28 mouse cellular contexts compared by ENCODE assay signal in the genomic region with DNA sequence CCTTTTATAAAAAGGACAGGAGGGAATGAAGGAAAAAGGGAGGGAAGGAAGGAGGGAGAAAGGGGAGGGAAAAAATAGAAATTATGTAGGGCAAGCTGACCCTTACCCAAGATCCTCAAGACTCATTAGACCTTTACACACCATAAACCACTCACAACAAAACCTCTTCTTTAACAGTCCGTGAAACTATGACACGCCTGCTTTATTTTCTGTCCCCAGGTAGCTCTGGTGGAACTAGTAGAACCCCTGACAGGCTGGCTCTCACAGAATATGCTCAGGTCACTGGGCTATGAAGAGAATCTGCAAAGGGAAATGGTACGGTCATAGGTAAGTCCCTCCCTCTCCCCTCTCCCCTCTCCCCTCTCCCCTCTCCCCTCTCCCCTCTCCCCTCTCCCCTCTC.
"Had no signal": no experiment of that assay in that cellular context is flagged by ENCODE, and none has a peak within 500 bp of the region (broad histone marks: within the 10 kb centered on the region; RNA-seq: fewer than 3 reads in every experiment).

No protein-coding gene starts in this region.

- H3K36me3 ChIP-seq: embryonic facial prominence, embryonic 10.5 days; embryonic facial prominence, embryonic 12.5 days; embryonic facial prominence, embryonic 13.5 days; embryonic facial prominence, embryonic 15.5 days; forebrain, embryonic 10.5 days; forebrain, embryonic 12.5 days; forebrain, embryonic 15.5 days had no signal

- H3K27me3 ChIP-seq: embryonic facial prominence, embryonic 12.5 days; embryonic facial prominence, embryonic 13.5 days; embryonic facial prominence, embryonic 15.5 days; forebrain, embryonic 12.5 days; forebrain, embryonic 13.5 days; forebrain, embryonic 15.5 days had no signal

- H3K9me3 ChIP-seq: embryonic facial prominence, embryonic 10.5 days; embryonic facial prominence, embryonic 12.5 days; embryonic facial prominence, embryonic 13.5 days; embryonic facial prominence, embryonic 15.5 days; forebrain, embryonic 10.5 days; forebrain, embryonic 12.5 days; forebrain, embryonic 13.5 days; forebrain, embryonic 15.5 days had no signal

- H3K4me1 ChIP-seq: embryonic facial prominence, embryonic 12.5 days; embryonic facial prominence, embryonic 13.5 days; forebrain, embryonic 12.5 days; forebrain, embryonic 15.5 days had no signal

- H3K27ac ChIP-seq: embryonic facial prominence, embryonic 10.5 days; embryonic facial prominence, embryonic 12.5 days; embryonic facial prominence, embryonic 13.5 days; embryonic facial prominence, embryonic 15.5 days; forebrain, embryonic 10.5 days; forebrain, embryonic 12.5 days; forebrain, embryonic 13.5 days; forebrain, embryonic 15.5 days; gastrocnemius, adult 2 months had no signal

- ATAC-seq: forebrain, embryonic 13.5 days; forebrain, embryonic 14.5 days; forebrain, embryonic 15.5 days; forebrain, embryonic 16.5 days; forebrain, postnatal 0 days had no signal

- H3K4me3 ChIP-seq: embryonic facial prominence, embryonic 10.5 days; embryonic facial prominence, embryonic 12.5 days; embryonic facial prominence, embryonic 13.5 days; embryonic facial prominence, embryonic 15.5 days; erythroblast, embryonic 14.5 days; forebrain, embryonic 10.5 days; forebrain, embryonic 12.5 days; forebrain, embryonic 13.5 days; forebrain, embryonic 15.5 days; gastrocnemius, adult 2 months had no signal

- DNase-seq: cerebellum, adult 2 months; cerebellum, adult 8-10 months; cerebellum, adult 9-10 months; cerebellum, adult 9-11 months; cerebellum, postnatal 10 days; cerebellum, postnatal 14 days; cerebellum, postnatal 25 days; cerebellum, postnatal 36 days; embryo, embryonic 11 days; forebrain, postnatal 0 days; gastrocnemius, adult 2 months; gastrocnemius, postnatal 10 days; gastrocnemius, postnatal 14 days; gastrocnemius, postnatal 25 days; gastrocnemius, postnatal 36 days; heart, adult 11 months; heart, adult 18-20 months had no signal

- H3K4me2 ChIP-seq: embryonic facial prominence, embryonic 12.5 days; embryonic facial prominence, embryonic 13.5 days; embryonic facial prominence, embryonic 15.5 days; forebrain, embryonic 12.5 days; forebrain, embryonic 13.5 days; forebrain, embryonic 15.5 days had no signal

- H3K9ac ChIP-seq: embryonic facial prominence, embryonic 12.5 days; embryonic facial prominence, embryonic 13.5 days; embryonic facial prominence, embryonic 15.5 days; forebrain, embryonic 12.5 days; forebrain, embryonic 13.5 days; forebrain, embryonic 15.5 days; forebrain, postnatal 0 days had no signal
